Mouse (Mus musculus): ENCODE results near the gene Zfp981. TPM values are rescaled to one million over a fixed set of nuclear protein-coding genes. Genes with fewer than 3 reads are reported as not detected.
"Not testable (repeated sequence)": the region's sequence is repeated elsewhere in the genome, so short reads cannot be mapped to it uniquely, and the experiment has no call there.

Zfp981 gene
- total RNA-seq, 1 experiment, result 150 TPM

- H3K36me3 ChIP-seq (ENCODE audit: control insufficient read depth, insufficient read depth, low read length, poor library complexity, severe bottlenecking); in situ Hi-C loops (cut with MboI; ENCODE audit: low sequenced_read_pairs in 2 of 2, unreplicated experiment in 2 of 2); H3K9me3 ChIP-seq (ENCODE audit: control insufficient read depth, insufficient read depth, low read depth, low read length); H3K4me1 ChIP-seq (ENCODE audit: control insufficient read depth in 2 of 2, insufficient read depth in 2 of 2, low read length in 2 of 2, poor library complexity in 1 of 2): not testable (repeated sequence)
- Histone ChIP-seq H3K27ac (ENCODE audit: insufficient read depth, low read depth, low read length, poor library complexity, severe bottlenecking) (peak overlapping the region; percentile 29; the same call in 1 of the 2 replicates), H3K9ac (ENCODE audit: insufficient read depth, low read depth, low read length, poor library complexity, severe bottlenecking) (peak overlapping the region; percentile 30; the same call in 1 of the 2 replicates), H3K4me3 (ENCODE audit: insufficient read depth in 1 of 2, low read depth in 1 of 2, low read length in 2 of 2, poor library complexity in 1 of 2, severe bottlenecking in 1 of 2) (peak overlapping the region in 1 of 2 experiments; percentile 46; a peak in 2 of 4 replicates)
- peak; percentile 74 for TF ChIP-seq ZNF384 (IDR thresholded peaks at IDR 0.05; ENCODE audit: low read depth, low read length)
- DNase-seq (ENCODE audit: low read depth, low spot score), result peak; percentile 40
These were observed 10.0 kb downstream of the Zfp981 start for GRCm38 (mm10) chr4:146511871-146512270.

- Histone ChIP-seq H3K27ac (ENCODE audit: insufficient read depth, low read depth, low read length, poor library complexity, severe bottlenecking) (no peak overlapping the region), H3K9ac (ENCODE audit: insufficient read depth, low read depth, low read length, poor library complexity, severe bottlenecking) (no peak overlapping the region), H3K4me3 (ENCODE audit: insufficient read depth in 1 of 2, low read depth in 1 of 2, low read length in 2 of 2, poor library complexity in 1 of 2, severe bottlenecking in 1 of 2) (no peak overlapping the region), H3K4me1 (ENCODE audit: control insufficient read depth in 2 of 2, insufficient read depth in 2 of 2, low read length in 2 of 2, poor library complexity in 1 of 2) (no peaks in the 10 kb centered on the region; a peak in 1 of 4 replicates), H3K36me3 (ENCODE audit: control insufficient read depth, insufficient read depth, low read length, poor library complexity, severe bottlenecking) (peaks cover 6% of the 10 kb centered on the region), H3K9me3 (ENCODE audit: control insufficient read depth, insufficient read depth, low read depth, low read length) (no peaks in the 10 kb centered on the region)
- no peak for TF ChIP-seq HCFC1 (IDR thresholded peaks at IDR 0.05; ENCODE audit: borderline replicate concordance, insufficient read depth, low read length)
- TF ChIP-seq CHD2 (IDR thresholded peaks at IDR 0.05; ENCODE audit: low read depth, low read length), result no peak
- TF ChIP-seq ZNF384 (IDR thresholded peaks at IDR 0.05; ENCODE audit: low read depth, low read length), result no peak
- TF ChIP-seq MAFK (IDR thresholded peaks at IDR 0.05; ENCODE audit: insufficient read depth, low read depth, low read length), result no peak
- no peak for TF ChIP-seq ZC3H11A (IDR thresholded peaks at IDR 0.05; ENCODE audit: borderline replicate concordance, low read depth, low read length)
- in situ Hi-C loops (cut with MboI; ENCODE audit: low sequenced_read_pairs in 2 of 2, unreplicated experiment in 2 of 2), result no loop called here
- no peak for DNase-seq (ENCODE audit: low read depth, low spot score)
These were observed 14.6 kb downstream of the Zfp981 start for GRCm38 (mm10) chr4:146516474-146516873.

GRCm38 (mm10) chr4:146517150-146517549 lies 15.3 kb downstream of the Zfp981 start:
- H3K9me3 ChIP-seq (ENCODE audit: control insufficient read depth, insufficient read depth, low read depth, low read length); H3K4me3 ChIP-seq (ENCODE audit: insufficient read depth in 1 of 2, low read depth in 1 of 2, low read length in 2 of 2, poor library complexity in 1 of 2, severe bottlenecking in 1 of 2); in situ Hi-C loops (cut with MboI; ENCODE audit: low sequenced_read_pairs in 2 of 2, unreplicated experiment in 2 of 2); DNase-seq (ENCODE audit: low read depth, low spot score); H3K4me1 ChIP-seq (ENCODE audit: control insufficient read depth in 2 of 2, insufficient read depth in 2 of 2, low read length in 2 of 2, poor library complexity in 1 of 2); H3K36me3 ChIP-seq (ENCODE audit: control insufficient read depth, insufficient read depth, low read length, poor library complexity, severe bottlenecking); H3K27ac ChIP-seq (ENCODE audit: insufficient read depth, low read depth, low read length, poor library complexity, severe bottlenecking); H3K9ac ChIP-seq (ENCODE audit: insufficient read depth, low read depth, low read length, poor library complexity, severe bottlenecking): not testable (repeated sequence)

- in situ Hi-C loops (cut with MboI; ENCODE audit: low sequenced_read_pairs in 2 of 2, unreplicated experiment in 2 of 2), result loop anchor here in 1 of 2 experiments (5.0 kb wide), 2 partner anchors 38 to 918 kb away; no protein-coding TSS in a partner anchor
- H3K9ac ChIP-seq (ENCODE audit: insufficient read depth, low read depth, low read length, poor library complexity, severe bottlenecking), result no peak overlapping the region
- H3K27ac ChIP-seq (ENCODE audit: insufficient read depth, low read depth, low read length, poor library complexity, severe bottlenecking), result no peak overlapping the region
- H3K36me3 ChIP-seq (ENCODE audit: control insufficient read depth, insufficient read depth, low read length, poor library complexity, severe bottlenecking), result peaks cover 5% of the 10 kb centered on the region
- H3K9me3 ChIP-seq (ENCODE audit: control insufficient read depth, insufficient read depth, low read depth, low read length), result no peaks in the 10 kb centered on the region
- H3K4me1 ChIP-seq (ENCODE audit: control insufficient read depth in 2 of 2, insufficient read depth in 2 of 2, low read length in 2 of 2, poor library complexity in 1 of 2), result no peaks in the 10 kb centered on the region; a peak in 1 of 4 replicates
- DNase-seq (ENCODE audit: low read depth, low spot score), result no peak
- TF ChIP-seq MAFK (IDR thresholded peaks at IDR 0.05; ENCODE audit: insufficient read depth, low read depth, low read length) (no peak), HCFC1 (IDR thresholded peaks at IDR 0.05; ENCODE audit: borderline replicate concordance, insufficient read depth, low read length) (no peak), CHD2 (IDR thresholded peaks at IDR 0.05; ENCODE audit: low read depth, low read length) (no peak), ZNF384 (IDR thresholded peaks at IDR 0.05; ENCODE audit: low read depth, low read length) (no peak), ZC3H11A (IDR thresholded peaks at IDR 0.05; ENCODE audit: borderline replicate concordance, low read depth, low read length) (no peak)
- H3K4me3 ChIP-seq (ENCODE audit: insufficient read depth in 1 of 2, low read depth in 1 of 2, low read length in 2 of 2, poor library complexity in 1 of 2, severe bottlenecking in 1 of 2), result no peak overlapping the region
These were observed 18.9 kb downstream of the Zfp981 start for GRCm38 (mm10) chr4:146520723-146521122.

GRCm38 (mm10) chr4:146534574-146534973 lies 32.7 kb downstream of the Zfp981 start:
- Histone ChIP-seq H3K9ac (ENCODE audit: insufficient read depth, low read depth, low read length, poor library complexity, severe bottlenecking) (no peak overlapping the region), H3K36me3 (ENCODE audit: control insufficient read depth, insufficient read depth, low read length, poor library complexity, severe bottlenecking) (peaks cover 21% of the 10 kb centered on the region), H3K4me3 (ENCODE audit: insufficient read depth in 1 of 2, low read depth in 1 of 2, low read length in 2 of 2, poor library complexity in 1 of 2, severe bottlenecking in 1 of 2) (no peak overlapping the region), H3K9me3 (ENCODE audit: control insufficient read depth, insufficient read depth, low read depth, low read length) (peaks cover 34% of the 10 kb centered on the region), H3K27ac (ENCODE audit: insufficient read depth, low read depth, low read length, poor library complexity, severe bottlenecking) (no peak overlapping the region), H3K4me1 (ENCODE audit: control insufficient read depth in 2 of 2, insufficient read depth in 2 of 2, low read length in 2 of 2, poor library complexity in 1 of 2) (no peaks in the 10 kb centered on the region)
- in situ Hi-C loops (cut with MboI; ENCODE audit: low sequenced_read_pairs in 2 of 2, unreplicated experiment in 2 of 2), result no loop called here
- DNase-seq (ENCODE audit: low read depth, low spot score), result no peak
- TF ChIP-seq ZC3H11A (IDR thresholded peaks at IDR 0.05; ENCODE audit: borderline replicate concordance, low read depth, low read length), result no peak
- TF ChIP-seq CHD2 (IDR thresholded peaks at IDR 0.05; ENCODE audit: low read depth, low read length), result no peak
- TF ChIP-seq MAFK (IDR thresholded peaks at IDR 0.05; ENCODE audit: insufficient read depth, low read depth, low read length), result no peak
- TF ChIP-seq HCFC1 (IDR thresholded peaks at IDR 0.05; ENCODE audit: borderline replicate concordance, insufficient read depth, low read length), result no peak
- no peak for TF ChIP-seq ZNF384 (IDR thresholded peaks at IDR 0.05; ENCODE audit: low read depth, low read length)
